Mouse (Mus musculus): Measurements from ENCODE around the gene Cped1. TPM values are rescaled to one million over a fixed set of nuclear protein-coding genes. Genes with fewer than 3 reads are reported as not detected.

Cped1 gene
- total and polyA plus RNA-seq, 3 experiments: not detected

DNA sequence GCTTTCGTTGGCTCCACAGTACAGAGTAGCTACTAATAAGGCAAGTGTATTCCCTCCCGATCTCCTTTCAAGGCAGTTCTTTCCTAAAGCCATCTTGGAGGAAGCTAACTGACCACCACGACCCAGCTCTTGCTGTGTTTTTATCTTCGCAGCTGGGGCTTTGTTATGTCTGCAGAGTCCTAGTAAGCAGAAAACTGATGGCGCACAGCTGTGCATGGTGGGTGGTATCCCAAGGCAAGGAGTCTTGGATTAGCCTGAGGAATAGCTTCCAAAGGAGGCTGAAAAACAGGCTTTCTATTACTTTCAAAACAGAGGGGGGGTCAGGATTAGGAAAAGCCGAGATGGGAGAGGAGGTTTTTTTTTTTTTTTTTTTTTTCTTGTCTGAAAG, 17.5 kb downstream of the Cped1 start:
- H3K27me3 ChIP-seq (ENCODE audit: control insufficient read depth in 1 of 2, insufficient read depth in 2 of 2, low read length in 2 of 2): peaks cover 0 to 3% of the 10 kb centered on the region in 2 experiments; a peak in 2 of 4 replicates
- no peak for DNase-seq (ENCODE audit: low read depth, low spot score)
- H3K4me1 ChIP-seq (ENCODE audit: control insufficient read depth in 1 of 2, insufficient read depth in 2 of 2, low read length in 2 of 2): no peaks in the 10 kb centered on the region
- no peak overlapping the region for H3K4me3 ChIP-seq (ENCODE audit: control insufficient read depth in 1 of 2, insufficient read depth in 1 of 2, low read depth in 2 of 2, low read length in 2 of 2)
- no peak overlapping the region for H3K27ac ChIP-seq (ENCODE audit: control insufficient read depth, low read depth, low read length)
- H3K9ac ChIP-seq (ENCODE audit: control insufficient read depth, low read depth, low read length, poor library complexity, severe bottlenecking): no peak overlapping the region
- no peaks in the 10 kb centered on the region for H3K9me3 ChIP-seq (replicated peaks; ENCODE audit: insufficient read depth, low read length)
- H3K36me3 ChIP-seq (ENCODE audit: control insufficient read depth in 1 of 2, insufficient read depth in 2 of 2, low read length in 2 of 2): no peaks in the 10 kb centered on the region
- H3K79me2 ChIP-seq (ENCODE audit: control insufficient read depth, insufficient read depth, low read length, poor library complexity): no peaks in the 10 kb centered on the region
- TF ChIP-seq ZC3H11A (IDR thresholded peaks at IDR 0.05; ENCODE audit: low read depth, low read length) (no peak), MAX (IDR thresholded peaks at IDR 0.05; ENCODE audit: low read length) (no peak), ZKSCAN1 (IDR thresholded peaks at IDR 0.05; ENCODE audit: low read depth, low read length) (no peak), MEF2A (IDR thresholded peaks at IDR 0.05; ENCODE audit: extremely low read depth, insufficient replicate concordance, low read depth, low read length, poor library complexity, severe bottlenecking) (no peak), MAFK (IDR thresholded peaks at IDR 0.05; ENCODE audit: borderline replicate concordance, low read depth, low read length) (no peak), RCOR1 (IDR thresholded peaks at IDR 0.05; ENCODE audit: low read depth, low read length) (no peak), ETS1 (IDR thresholded peaks at IDR 0.05; ENCODE audit: low read depth, low read length) (no peak), POLR2A (IDR thresholded peaks at IDR 0.05; ENCODE audit: control insufficient read depth in 1 of 2, insufficient read depth in 1 of 2, low read depth in 1 of 2, low read length in 2 of 2, poor library complexity in 1 of 2) (no peak), TAL1 (IDR thresholded peaks at IDR 0.05; ENCODE audit: low read length) (no peak), NRF1 (IDR thresholded peaks at IDR 0.05; ENCODE audit: insufficient read depth, low read depth, low read length, poor library complexity, severe bottlenecking) (no peak), RAD21 (IDR thresholded peaks at IDR 0.05; ENCODE audit: low read depth, low read length) (no peak), CHD1 (IDR thresholded peaks at IDR 0.05; ENCODE audit: low read depth, low read length) (no peak), NELFE (IDR thresholded peaks at IDR 0.05; ENCODE audit: low read depth, low read length) (no peak), MAZ (IDR thresholded peaks at IDR 0.05; ENCODE audit: low read depth, low read length) (no peak)

DNA sequence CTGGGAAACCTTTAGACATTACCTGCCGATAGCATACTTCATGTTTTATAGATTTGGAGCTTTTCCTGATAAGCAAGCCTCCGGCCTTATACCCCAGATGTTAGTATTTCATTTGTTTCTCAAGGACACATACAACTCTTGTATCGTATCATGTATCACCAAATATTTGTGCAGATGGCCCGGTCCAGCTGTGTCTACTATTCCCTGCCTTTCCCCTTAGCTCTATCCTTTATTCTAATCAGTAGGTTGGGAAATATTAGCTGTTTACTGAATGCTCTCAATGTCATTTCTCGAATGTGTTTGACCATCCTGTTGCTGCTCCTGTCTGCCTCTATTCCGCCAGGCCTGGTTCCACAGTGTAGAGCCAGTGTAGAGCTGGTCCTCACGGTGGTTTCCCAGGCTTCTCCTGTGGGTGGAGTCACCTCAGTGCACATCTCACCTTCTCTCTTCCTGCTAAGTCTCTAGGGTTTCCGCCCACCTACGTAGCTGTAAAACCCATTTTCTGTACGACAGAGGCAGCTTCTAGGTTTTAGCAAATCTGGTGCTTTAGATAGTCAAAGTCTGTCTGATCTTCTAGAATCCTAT, 18.3 kb downstream of the Cped1 start:
- Histone ChIP-seq H3K9ac (ENCODE audit: control insufficient read depth, low read depth, low read length, poor library complexity, severe bottlenecking) (no peak overlapping the region), H3K27ac (ENCODE audit: control insufficient read depth, low read depth, low read length) (no peak overlapping the region), H3K4me3 (ENCODE audit: control insufficient read depth in 1 of 2, insufficient read depth in 1 of 2, low read depth in 2 of 2, low read length in 2 of 2) (no peak overlapping the region), H3K9me3 (replicated peaks; ENCODE audit: insufficient read depth, low read length) (no peaks in the 10 kb centered on the region), H3K4me1 (ENCODE audit: control insufficient read depth in 1 of 2, insufficient read depth in 2 of 2, low read length in 2 of 2) (no peaks in the 10 kb centered on the region), H3K79me2 (ENCODE audit: control insufficient read depth, insufficient read depth, low read length, poor library complexity) (no peaks in the 10 kb centered on the region), H3K36me3 (ENCODE audit: control insufficient read depth in 1 of 2, insufficient read depth in 2 of 2, low read length in 2 of 2) (no peaks in the 10 kb centered on the region), H3K27me3 (ENCODE audit: control insufficient read depth in 1 of 2, insufficient read depth in 2 of 2, low read length in 2 of 2) (peaks cover 0 to 5% of the 10 kb centered on the region in 2 experiments; a peak in 3 of 4 replicates)
- no peak for TF ChIP-seq UBTF (IDR thresholded peaks at IDR 0.05; ENCODE audit: borderline replicate concordance, insufficient read depth, low read depth, low read length)
- TF ChIP-seq USF1 (IDR thresholded peaks at IDR 0.05; ENCODE audit: low read depth, low read length): no peak
- TF ChIP-seq CHD1 (IDR thresholded peaks at IDR 0.05; ENCODE audit: low read depth, low read length): no peak
- TF ChIP-seq RAD21 (IDR thresholded peaks at IDR 0.05; ENCODE audit: low read depth, low read length): no peak
- TF ChIP-seq MAX (IDR thresholded peaks at IDR 0.05; ENCODE audit: low read length): no peak
- no peak for TF ChIP-seq MYB (IDR thresholded peaks at IDR 0.05; ENCODE audit: low read depth, low read length)
- no peak for TF ChIP-seq NRF1 (IDR thresholded peaks at IDR 0.05; ENCODE audit: insufficient read depth, low read depth, low read length, poor library complexity, severe bottlenecking)
- TF ChIP-seq ZKSCAN1 (IDR thresholded peaks at IDR 0.05; ENCODE audit: low read depth, low read length): no peak
- TF ChIP-seq NELFE (IDR thresholded peaks at IDR 0.05; ENCODE audit: low read depth, low read length): no peak
- TF ChIP-seq RCOR1 (IDR thresholded peaks at IDR 0.05; ENCODE audit: low read depth, low read length): no peak
- TF ChIP-seq USF2 (IDR thresholded peaks at IDR 0.05; ENCODE audit: borderline replicate concordance in 1 of 2, insufficient read depth in 1 of 2, low read depth in 1 of 2, low read length in 2 of 2): no peak
- no peak for TF ChIP-seq POLR2AphosphoS2 (IDR thresholded peaks at IDR 0.05; ENCODE audit: low read length)
- TF ChIP-seq MXI1 (IDR thresholded peaks at IDR 0.05; ENCODE audit: low read depth, low read length): no peak
- no peak for TF ChIP-seq SIN3A (IDR thresholded peaks at IDR 0.05; ENCODE audit: low read length)
- no peak for TF ChIP-seq KAT2A (conservative IDR thresholded peaks at IDR 0.05; ENCODE audit: low read depth, low read length)
- no peak for TF ChIP-seq POLR2AphosphoS5 (IDR thresholded peaks at IDR 0.05; ENCODE audit: borderline replicate concordance, low read depth, low read length)
- no peak for TF ChIP-seq GATA1 (IDR thresholded peaks at IDR 0.05; ENCODE audit: low read depth, low read length)
- TF ChIP-seq ZMIZ1 (IDR thresholded peaks at IDR 0.05; ENCODE audit: low read depth, low read length): no peak
- TF ChIP-seq CTCF (IDR thresholded peaks at IDR 0.05 in 2 of 3, conservative IDR thresholded peaks at IDR 0.05 in 1 of 3; ENCODE audit: control insufficient read depth in 1 of 3, insufficient read depth in 1 of 3, low read depth in 2 of 3, low read length in 3 of 3, poor library complexity in 1 of 3, severe bottlenecking in 1 of 3): no peak
- DNase-seq (ENCODE audit: low read depth, low spot score): no peak
